Mouse (Mus musculus) megakaryocyte, embryonic 14.5 days (primary cell): ENCODE measurements around the gene Cyp8b1.

Experiments
- FLI1 ChIP-seq: IDR thresholded peaks from 2 replicates; pipeline ENCODE4 v1.6.1; 2012; ENCODE audit warnings: low read length, inconsistent platforms, mixed read lengths
- GATA1 ChIP-seq: IDR thresholded peaks from 3 replicates; pipeline ENCODE4 v1.6.1; 2012; ENCODE audit warnings: mixed read lengths, low read length, inconsistent platforms, borderline replicate concordance

GRCm38 (mm10) chr9:121904319-121904718 lies 11.8 kb downstream of the Cyp8b1 start:
- TF ChIP-seq GATA1 (no peak), FLI1 (no peak)
